In the genomic region with DNA sequence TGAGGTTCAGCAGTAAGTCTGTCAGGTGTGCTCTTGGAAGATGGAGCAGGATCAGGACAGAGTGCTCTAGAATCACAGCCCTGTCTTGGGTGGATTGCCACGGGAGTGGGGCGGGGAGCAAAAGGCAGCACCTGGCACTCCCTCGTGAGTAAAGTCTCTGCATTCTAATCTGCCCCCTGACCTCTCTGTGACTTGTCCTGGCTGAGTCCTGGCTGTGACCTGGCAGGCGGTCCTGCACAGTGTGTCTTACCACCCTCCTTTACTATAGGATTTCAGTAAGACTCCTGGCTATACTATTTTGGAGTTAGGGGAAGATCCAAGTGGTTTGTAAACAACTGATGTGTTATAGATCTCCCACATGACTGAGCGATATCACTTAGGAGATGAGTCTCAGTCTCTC, we compare ENCODE assay signal across 25 mouse cellular contexts.
DNase-seq lines count a peak whose midpoint lies in the region; ATAC-seq and TF ChIP-seq lines count a peak whose summit lies in the region.
"Had no signal": no experiment of that assay in that cellular context is flagged by ENCODE, and none has a peak within 500 bp of the region (broad histone marks: within the 10 kb centered on the region; RNA-seq: fewer than 3 reads in every experiment).

No protein-coding gene starts in this region.

- H3K4me3 ChIP-seq in heart, adult 2 months = no peak overlapping the region
- no peak overlapping the region for H3K4me3 ChIP-seq in stomach, postnatal 0 days (ENCODE audit: low read depth, low read length)
- H3K4me3 ChIP-seq: embryonic facial prominence, embryonic 12.5 days; forebrain, embryonic 13.5 days; forebrain, embryonic 15.5 days had no signal

- H3K27me3 ChIP-seq in heart, adult 2 months (ENCODE audit: control insufficient read depth, insufficient read depth, low read length) = no peaks in the 10 kb centered on the region
- H3K27me3 ChIP-seq in stomach, postnatal 0 days (ENCODE audit: control insufficient read depth, insufficient read depth, low read length) = no peaks in the 10 kb centered on the region
- H3K27me3 ChIP-seq: CH12.LX; embryonic facial prominence, embryonic 12.5 days; Patski had no signal

- H3K79me2 ChIP-seq in heart, adult 2 months (replicated peaks; ENCODE audit: control insufficient read depth, insufficient read depth, low read length) = no peaks in the 10 kb centered on the region

- no peaks in the 10 kb centered on the region for H3K9me3 ChIP-seq in stomach, postnatal 0 days (ENCODE audit: control insufficient read depth, low read length)
- H3K9me3 ChIP-seq: embryonic facial prominence, embryonic 12.5 days; forebrain, embryonic 13.5 days; forebrain, embryonic 15.5 days; G1E had no signal

- H3K27ac ChIP-seq in heart, adult 2 months = no peak overlapping the region
- no peak overlapping the region for H3K27ac ChIP-seq in stomach, postnatal 0 days (replicated peaks)
- H3K27ac ChIP-seq: embryonic facial prominence, embryonic 12.5 days; forebrain, embryonic 13.5 days; forebrain, embryonic 15.5 days had no signal

- H3K36me3 ChIP-seq in heart, adult 2 months (ENCODE audit: control insufficient read depth, insufficient read depth, low read length) = peaks cover 5% of the 10 kb centered on the region; the same call in 1 of the 2 replicates
- no peaks in the 10 kb centered on the region for H3K36me3 ChIP-seq in stomach, postnatal 0 days (ENCODE audit: control insufficient read depth, insufficient read depth, low read length)
- H3K36me3 ChIP-seq: embryonic facial prominence, embryonic 12.5 days; forebrain, embryonic 15.5 days; G1E had no signal

- peaks cover 12% of the 10 kb centered on the region for H3K4me1 ChIP-seq in heart, adult 2 months (ENCODE audit: control insufficient read depth, insufficient read depth, low read length)
- peaks cover 4% of the 10 kb centered on the region; the same call in 1 of the 2 replicates for H3K4me1 ChIP-seq in stomach, postnatal 0 days (replicated peaks; ENCODE audit: control insufficient read depth, insufficient read depth)

- peak; percentile 72 for DNase-seq in gastrocnemius, adult 18-20 months (ENCODE audit: low spot score)
- DNase-seq in gastrocnemius, postnatal 10 days = no peak
- DNase-seq in heart, adult 11 months = peak; percentile 68
- no peak for DNase-seq in heart, adult 2 months
- DNase-seq in stomach, postnatal 0 days (ENCODE audit: low spot score) = no peak
- DNase-seq: adrenal gland, postnatal 10 days; adrenal gland, postnatal 25 days; B cell, adult 2 months; cerebellum, adult 11 months; cerebellum, adult 18-20 months; cerebellum, adult 8-10 months; cerebellum, adult 9-11 months; cerebellum, postnatal 14 days; cerebellum, postnatal 36 days; embryo, embryonic 11 days; forebrain, postnatal 0 days had no signal

- no peak for TF ChIP-seq POLR2A in heart, adult 2 months (IDR thresholded peaks at IDR 0.05; ENCODE audit: insufficient read depth, low read depth, low read length)

- no peak for ATAC-seq in stomach, postnatal 0 days (ENCODE audit: low FRiP score, low TSS enrichment)
- no peak for ATAC-seq in megakaryocyte-erythroid progenitor cell, adult 5-6 weeks (replicated peaks; ENCODE audit: low FRiP score, low TSS enrichment, poor library complexity, severe bottlenecking)
- ATAC-seq: activated CD4-positive, CD25-positive, alpha-beta regulatory T cell, adult 4 months; CD4-positive, CD25-positive, alpha-beta regulatory T cell, adult 4 months; forebrain, embryonic 13.5 days; forebrain, embryonic 15.5 days; forebrain, postnatal 0 days; Patski had no signal

- 79% methylated on average over 5 of the region's 5 CpGs for WGBS in heart, adult 2 months
- 63% methylated on average over 5 of the region's 5 CpGs for WGBS in stomach, postnatal 0 days

- no peak overlapping the region for H3K4me2 ChIP-seq in stomach, postnatal 0 days (replicated peaks; ENCODE audit: low read depth)
- H3K4me2 ChIP-seq: embryonic facial prominence, embryonic 12.5 days; forebrain, embryonic 13.5 days; forebrain, embryonic 15.5 days had no signal

- intact Hi-C loops in heart, adult 2 months (cut with DNase I) = loop anchor here (5.0 to 10.0 kb wide), 2 partner anchors 62 to 95 kb away; no protein-coding TSS in a partner anchor

- TF ChIP-seq CTCF in heart, adult 2 months (IDR thresholded peaks at IDR 0.05) = no peak
- no peak for TF ChIP-seq CTCF in stomach, postnatal 0 days (IDR thresholded peaks at IDR 0.05; ENCODE audit: low read depth)

- no peak for TF ChIP-seq EP300 in heart, adult 2 months (IDR thresholded peaks at IDR 0.05; ENCODE audit: insufficient read depth, low read depth, low read length)
- TF ChIP-seq EP300 in stomach, postnatal 0 days (optimal IDR thresholded peaks at IDR 0.05) = no peak

- no peak overlapping the region for H3K9ac ChIP-seq in heart, adult 2 months (ENCODE audit: low read depth, low read length)
- H3K9ac ChIP-seq in stomach, postnatal 0 days (ENCODE audit: low read length) = 0 out of 2 replicates have a peak overlapping the region, but pooled peaks have one; percentile 23
- H3K9ac ChIP-seq: embryonic facial prominence, embryonic 12.5 days; forebrain, embryonic 13.5 days; forebrain, embryonic 15.5 days; forebrain, postnatal 0 days had no signal

Comparison
In these comparisons a context has a peak if more than half of its experiments do, and no peak if none do; other contexts are left out.
1. DNase-seq: peak in gastrocnemius, adult 18-20 months (single experiment) and heart, adult 11 months (single experiment); none in gastrocnemius, postnatal 10 days (single experiment), heart, adult 2 months (0 of 2) and stomach, postnatal 0 days (single experiment).